Mouse (Mus musculus) olfactory bulb, adult 2 months (tissue): ENCODE measurements around the gene Bivm. TPM values are rescaled to one million over a fixed set of nuclear protein-coding genes. Genes with fewer than 3 reads are reported as not detected.

ENCODE experiments used
- H3K27ac ChIP-seq: fragments of 200-500 bp; 2 replicates; pipeline ENCODE4 v1.5.1; 2012; ENCODE audit warnings: low read depth, low read length; ENCODE audit not compliant: insufficient read depth
- H3K4me1 ChIP-seq: fragments of 200-500 bp; 2 replicates; pipeline ENCODE4 v1.6.1; 2012; ENCODE audit warnings: low read length; ENCODE audit not compliant: control insufficient read depth, insufficient read depth
- H3K4me3 ChIP-seq: fragments of 200-500 bp; 2 replicates; pipeline ENCODE4 v1.5.1; 2012; ENCODE audit warnings: mild to moderate bottlenecking, low read depth, low read length, moderate library complexity; ENCODE audit not compliant: insufficient read depth
- CTCF ChIP-seq: fragments of 200-500 bp; IDR thresholded peaks from 2 replicates; pipeline ENCODE4 v1.5.1; 2012; ENCODE audit warnings: low read depth, mild to moderate bottlenecking, low read length, moderate library complexity; ENCODE audit not compliant: insufficient read depth
- POLR2A ChIP-seq: fragments of 200-500 bp; IDR thresholded peaks from 2 replicates; pipeline ENCODE4 v1.6.1; 2012; ENCODE audit warnings: mild to moderate bottlenecking, low read depth, low read length, moderate library complexity; ENCODE audit not compliant: insufficient read depth
- WGBS: fragments of 180-500 bp; shearing (Covaris S2); methylation state at CpG from one replicate; pipeline ENCODE4 v1.1.7; 2018; 5-methylcytosine and 5-hydroxymethylcytosine counted together
- polyA plus RNA-seq: library from polyadenylated mRNA; stranded (reverse); fragments of >200 nt; gene quantifications from 2 replicates; pipeline ENCODE4 v1.2.4, GENCODE M21; 2012; ENCODE audit warnings: low replicate concordance; ENCODE audit not compliant: missing spikeins, insufficient read depth, insufficient read length

Gene Bivm
- polyA plus RNA-seq, 1 experiment, result not detected

DNA sequence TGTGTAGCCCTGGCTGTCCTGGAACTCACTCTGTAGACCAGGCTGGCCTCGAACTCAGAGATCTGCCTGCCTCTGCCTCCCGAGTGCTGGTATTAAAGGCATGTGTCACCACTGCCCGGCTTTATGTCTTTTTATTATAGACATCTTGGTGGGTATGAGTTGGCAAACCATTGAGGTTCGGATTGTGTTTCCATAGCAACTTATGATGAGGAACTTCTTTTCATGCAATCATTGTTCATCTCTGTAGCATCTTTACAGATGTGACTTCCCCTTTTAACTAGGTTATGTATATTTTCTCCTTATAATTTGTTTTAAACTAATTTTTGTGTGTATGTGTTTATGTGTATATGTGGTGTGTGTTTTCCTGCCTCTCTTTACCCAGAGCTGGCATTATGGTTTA is 6.8 kb downstream of the Bivm start:
- TF ChIP-seq CTCF (no peak), POLR2A (no peak)
- WGBS, result 95% methylated on average over 4 of the region's 4 CpGs
- Histone ChIP-seq H3K27ac (no peak overlapping the region), H3K4me3 (no peak overlapping the region), H3K4me1 (no peaks in the 10 kb centered on the region)

DNA sequence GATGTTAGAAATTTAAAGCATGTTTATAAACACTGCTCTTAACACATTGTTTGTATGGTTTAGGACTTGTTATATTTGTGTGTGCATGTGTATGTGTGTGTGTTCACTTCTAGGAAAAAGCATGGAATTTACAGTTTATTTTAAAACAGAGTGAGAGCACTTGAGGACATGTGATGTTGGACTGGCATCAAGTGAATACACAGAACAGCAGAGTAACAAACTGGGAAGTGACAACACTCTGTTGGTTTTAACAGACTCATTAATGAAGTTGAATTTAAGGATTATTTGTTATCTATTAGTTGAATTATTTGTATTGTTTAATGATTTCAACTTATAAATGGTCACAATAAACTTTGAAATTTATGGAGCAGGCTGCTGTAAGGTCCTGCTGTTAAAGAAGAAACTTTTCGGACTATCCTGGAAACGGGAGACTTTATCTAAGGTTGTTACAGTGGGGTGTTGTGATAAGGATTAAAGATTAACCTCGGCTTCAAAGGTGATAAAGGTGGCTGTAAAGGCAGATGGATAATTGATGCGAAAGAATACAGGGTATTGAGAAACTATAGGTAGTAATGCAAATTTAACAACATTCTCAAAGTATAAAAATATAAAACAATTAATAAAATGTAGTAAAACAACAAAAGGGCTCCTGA is 11.3 kb downstream of the Bivm start:
- Histone ChIP-seq H3K4me1 (no peaks in the 10 kb centered on the region), H3K27ac (no peak overlapping the region), H3K4me3 (no peak overlapping the region)
- TF ChIP-seq CTCF (no peak), POLR2A (no peak)
- 95% methylated on average over 4 of the region's 4 CpGs for WGBS

DNA sequence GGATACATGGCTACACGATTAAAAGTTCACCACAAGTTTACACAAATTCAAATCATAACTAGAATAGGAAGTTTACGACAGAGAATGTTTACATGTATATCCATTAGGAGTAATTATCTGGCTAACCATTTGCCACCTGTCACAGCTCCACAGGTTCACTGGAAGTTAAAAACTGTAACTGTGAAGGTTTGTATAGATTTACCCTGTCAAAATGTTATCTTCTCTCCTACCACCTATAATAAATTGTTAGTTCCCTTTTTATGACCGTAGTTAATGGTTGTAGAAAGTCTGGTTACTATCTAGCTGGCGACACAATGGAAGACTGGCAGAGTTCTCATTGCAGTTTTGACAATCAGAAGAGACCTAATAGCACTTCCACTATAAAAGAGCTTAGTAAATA is 21.5 kb downstream of the Bivm start:
- Histone ChIP-seq H3K27ac (no peak overlapping the region), H3K4me1 (no peaks in the 10 kb centered on the region), H3K4me3 (no peak overlapping the region)
- TF ChIP-seq CTCF (no peak), POLR2A (no peak)
- WGBS, result 93% methylated on average over 4 of the region's 4 CpGs

- TF ChIP-seq CTCF (no peak), POLR2A (no peak)
- no peak overlapping the region for H3K27ac ChIP-seq
- 87% methylated on average over 5 of the region's 5 CpGs for WGBS
Observed at GRCm38 (mm10) chr1:44142747-44143146, 24.0 kb downstream of the Bivm start.

DNA sequence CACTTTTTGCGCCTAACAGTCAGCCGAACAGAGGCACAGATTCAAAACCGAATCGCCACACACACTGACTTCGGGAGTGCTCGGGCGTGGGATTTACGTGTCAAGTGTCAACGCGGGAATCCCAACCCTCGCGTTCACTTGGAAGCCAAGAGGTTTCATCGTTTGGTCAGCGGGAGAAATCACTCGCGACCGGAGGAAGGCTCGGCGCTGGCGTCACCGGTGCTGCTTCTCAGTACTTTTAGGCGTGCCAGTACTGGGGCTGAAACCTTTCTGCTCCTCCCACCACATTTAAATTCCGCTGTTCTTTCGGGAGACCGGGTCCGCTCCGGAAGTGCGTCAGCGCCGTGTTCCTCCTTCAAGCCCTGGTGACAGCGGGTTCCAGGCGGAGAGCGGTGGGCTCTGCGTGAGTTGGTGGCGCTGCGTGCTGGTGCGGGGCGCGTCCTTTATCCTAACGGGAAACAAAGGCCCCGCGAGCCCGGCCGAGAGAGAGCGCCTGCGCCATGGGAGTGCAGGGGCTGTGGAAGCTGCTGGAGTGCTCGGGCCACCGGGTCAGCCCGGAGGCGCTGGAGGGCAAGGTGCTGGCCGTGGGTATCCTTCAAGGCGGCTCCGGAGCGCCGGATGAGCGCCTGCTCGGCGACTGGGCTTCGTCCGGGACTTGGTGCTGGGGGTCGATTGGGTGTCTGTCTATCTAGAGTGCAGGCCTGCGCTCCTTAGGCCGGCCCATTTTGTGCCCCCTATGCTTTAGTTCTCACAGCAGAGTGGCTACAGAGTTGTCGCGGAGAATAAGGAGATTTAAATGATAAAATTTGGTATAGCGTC is 29.0 kb downstream of the Bivm start, which contains the start of gene Ercc5:
Gene Ercc5, plus strand, starts transcription at position 182 of the 819 bp plus-strand sequence.
- Histone ChIP-seq H3K4me1 (no peaks in the 10 kb centered on the region), H3K27ac (peak within 1 kb of the TSS; percentile 87), H3K4me3 (peak within 1 kb of the TSS; percentile 80)
- WGBS, result under 1% methylated on average over 66 of the region's 66 CpGs
- TF ChIP-seq POLR2A (peak; percentile 73), CTCF (no peak)

More at GRCm38 (mm10) chr1:44142747-44143146, 24.0 kb downstream of the Bivm start:
- no peak overlapping the region for H3K4me3 ChIP-seq
- no peaks in the 10 kb centered on the region for H3K4me1 ChIP-seq

GRCm38 (mm10) chr1:44148706-44149105 is 29.9 kb downstream of the Bivm start:
- 8% methylated on average over 6 of the region's 6 CpGs for WGBS
- H3K27ac ChIP-seq, result no peak overlapping the region
- TF ChIP-seq POLR2A (no peak), CTCF (no peak)
- no peaks in the 10 kb centered on the region for H3K4me1 ChIP-seq
- no peak overlapping the region for H3K4me3 ChIP-seq

DNA sequence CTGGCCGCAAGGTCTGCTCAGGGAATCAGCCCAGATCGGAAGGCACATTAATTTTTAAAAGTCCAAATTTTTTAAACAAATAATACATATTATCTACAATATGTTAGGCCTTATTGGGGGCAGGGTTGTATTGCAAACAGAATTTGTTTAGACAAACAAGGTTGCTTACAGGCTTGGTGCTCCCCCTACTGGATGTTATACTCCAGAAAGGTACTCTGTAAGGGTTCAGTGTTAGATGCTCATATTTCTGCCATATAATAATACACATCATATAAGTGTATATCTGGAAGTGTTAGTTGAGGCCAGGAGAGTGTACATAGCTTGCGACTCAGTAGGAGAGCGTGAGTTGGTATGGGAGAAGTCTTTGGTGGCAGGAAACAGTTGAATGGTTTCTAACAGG is 36.5 kb downstream of the Bivm start:
- 98% methylated on average over 4 of the region's 4 CpGs for WGBS
- TF ChIP-seq CTCF (no peak), POLR2A (no peak)
- H3K4me1 ChIP-seq, result no peaks in the 10 kb centered on the region; the same call in 1 of the 2 replicates

GRCm38 (mm10) chr1:44158317-44158716 is 39.6 kb downstream of the Bivm start:
- no peaks in the 10 kb centered on the region; the same call in 1 of the 2 replicates for H3K4me1 ChIP-seq
- no peak overlapping the region for H3K4me3 ChIP-seq
- H3K27ac ChIP-seq, result no peak overlapping the region
- TF ChIP-seq POLR2A (no peak), CTCF (no peak)
- 95% methylated on average over 6 of the region's 6 CpGs for WGBS

More for the DNA sequence above, 36.5 kb downstream of the Bivm start:
- no peak overlapping the region for H3K27ac ChIP-seq
- no peak overlapping the region for H3K4me3 ChIP-seq

DNA sequence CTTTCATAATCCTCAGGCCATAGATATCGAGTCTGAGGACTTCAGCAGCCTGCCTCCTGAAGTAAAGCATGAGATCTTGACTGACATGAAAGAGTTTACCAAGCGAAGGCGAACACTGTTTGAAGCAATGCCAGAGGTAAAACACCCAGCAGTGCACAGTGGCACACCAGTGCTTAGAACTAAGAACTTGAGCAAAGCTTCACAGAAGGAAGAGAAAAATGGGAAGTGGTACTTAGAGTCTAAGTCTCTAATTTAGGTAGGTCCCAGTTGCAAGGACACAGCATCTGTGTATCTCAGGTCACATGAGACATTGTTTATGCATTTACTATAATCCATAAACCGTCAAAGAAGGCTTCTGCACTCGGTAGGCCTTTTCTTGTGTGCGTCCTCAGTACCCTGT is 43.1 kb downstream of the Bivm start:
- TF ChIP-seq POLR2A (no peak), CTCF (no peak)
- Histone ChIP-seq H3K4me1 (no peaks in the 10 kb centered on the region), H3K27ac (no peak overlapping the region), H3K4me3 (no peak overlapping the region)
- 93% methylated on average over 6 of the region's 6 CpGs for WGBS
